8 mouse cellular contexts compared by ENCODE assay signal in the genomic region with DNA sequence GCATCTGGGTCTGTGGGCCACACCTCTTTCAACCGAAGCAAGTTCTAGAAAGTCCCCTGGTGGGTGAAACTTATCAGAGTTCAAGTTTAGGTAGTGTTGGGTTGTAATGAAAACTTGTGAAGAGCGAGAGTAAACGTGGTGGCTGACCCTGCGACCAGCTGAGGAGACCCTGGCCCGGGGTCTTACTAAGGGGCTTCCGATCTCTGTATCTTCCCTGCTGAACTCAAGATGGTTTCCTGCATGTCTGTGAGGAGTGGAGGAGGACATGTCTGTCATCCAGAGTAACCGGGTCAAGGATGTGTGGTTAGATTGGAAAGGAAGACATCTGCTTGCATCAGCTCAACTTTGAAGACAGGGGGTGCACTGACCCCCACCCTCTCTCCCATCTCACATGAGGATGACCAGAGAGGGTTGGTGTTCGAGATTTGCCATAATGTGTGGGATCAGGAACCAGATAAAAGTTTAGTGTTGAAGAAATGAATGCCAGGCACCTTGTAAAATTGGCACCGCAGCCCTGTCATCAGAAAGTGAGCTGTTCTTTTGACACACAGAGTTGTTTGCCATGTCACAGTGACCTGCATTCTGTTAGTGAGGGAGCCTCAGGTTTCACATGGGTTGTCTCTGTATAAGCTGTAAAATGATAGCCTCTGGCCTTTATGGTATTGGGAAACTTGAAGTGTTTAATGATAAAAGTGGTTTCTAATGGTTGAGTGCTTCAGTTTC. TPM values are rescaled to one million over a fixed set of nuclear protein-coding genes. Genes with fewer than 3 reads are reported as not detected.
DNase-seq lines count a peak whose midpoint lies in the region; ATAC-seq lines count a peak whose summit lies in the region.

No protein-coding gene starts in this region.

- H3K27ac ChIP-seq in neural tube, embryonic 11.5 days (ENCODE audit: low read depth, low read length) = no peak overlapping the region
- H3K27ac ChIP-seq in heart, embryonic 15.5 days = peak overlapping the region; percentile 87
- H3K27ac ChIP-seq in liver, embryonic 16.5 days (ENCODE audit: low read length) = peak overlapping the region; percentile 75

- H3K36me3 ChIP-seq in neural tube, embryonic 11.5 days (ENCODE audit: control insufficient read depth, insufficient read depth, low read length) = 0 out of 2 replicates have a peak, but pooled peaks cover 2% of the 10 kb centered on the region
- no peaks in the 10 kb centered on the region for H3K36me3 ChIP-seq in heart, embryonic 15.5 days
- no peaks in the 10 kb centered on the region for H3K36me3 ChIP-seq in liver, embryonic 16.5 days (ENCODE audit: control insufficient read depth, insufficient read depth)

- peak overlapping the region; percentile 75 for H3K9ac ChIP-seq in neural tube, embryonic 11.5 days (ENCODE audit: low read length)
- H3K9ac ChIP-seq in heart, embryonic 15.5 days = peak overlapping the region; percentile 73
- H3K9ac ChIP-seq in liver, embryonic 16.5 days (ENCODE audit: low read depth, low read length) = peak overlapping the region; percentile 71

- H3K4me1 ChIP-seq in neural tube, embryonic 11.5 days (ENCODE audit: control insufficient read depth, insufficient read depth, low read length) = peaks cover 6% of the 10 kb centered on the region
- peaks cover 16% of the 10 kb centered on the region for H3K4me1 ChIP-seq in heart, embryonic 15.5 days (replicated peaks)
- peaks cover 6% of the 10 kb centered on the region for H3K4me1 ChIP-seq in liver, embryonic 16.5 days (ENCODE audit: control insufficient read depth, low read depth, low read length)

- WGBS in neural tube, embryonic 11.5 days = 57% methylated on average over 9 of the region's 9 CpGs
- WGBS in heart, embryonic 15.5 days = 40% methylated on average over 9 of the region's 9 CpGs
- 32% methylated on average over 9 of the region's 9 CpGs for WGBS in liver, embryonic 16.5 days (ENCODE audit: insufficient replicate concordance)

- DNase-seq in neural tube, embryonic 11.5 days (ENCODE audit: low spot score) = no peak
- DNase-seq in neural tube, embryonic 10.5 days (ENCODE audit: extremely low spot score, low spot score) = no peak
- DNase-seq in c-Kit-positive CD71-positive TER-119-positive erythroid progenitor cells, embryonic 14.5 days (ENCODE audit: low spot score) = peak; percentile 53
- peak; percentile 28 for DNase-seq in yolk sac, embryonic 10.5 days (ENCODE audit: low spot score)
- DNase-seq in left cerebral cortex, adult 11 months (ENCODE audit: low spot score) = no peak
- DNase-seq in right cerebral cortex, postnatal 36 days (ENCODE audit: low spot score in 2 of 2) = no peak

- H3K27me3 ChIP-seq in neural tube, embryonic 11.5 days (ENCODE audit: control insufficient read depth, insufficient read depth, low read length) = no peaks in the 10 kb centered on the region
- no peaks in the 10 kb centered on the region for H3K27me3 ChIP-seq in heart, embryonic 15.5 days
- no peaks in the 10 kb centered on the region; the same call in none of the 2 replicates for H3K27me3 ChIP-seq in liver, embryonic 16.5 days (ENCODE audit: control insufficient read depth, insufficient read depth, low read depth, low read length)

- ATAC-seq in neural tube, embryonic 11.5 days (ENCODE audit: insufficient read depth, low FRiP score, low TSS enrichment) = no peak
- peak; percentile 7; the same call in 1 of the 2 replicates for ATAC-seq in heart, embryonic 15.5 days (replicated peaks; ENCODE audit: insufficient number of reproducible peaks, insufficient read depth, low FRiP score, low read depth)
- ATAC-seq in liver, embryonic 16.5 days (ENCODE audit: low read depth) = no peak

- no peaks in the 10 kb centered on the region for H3K9me3 ChIP-seq in neural tube, embryonic 11.5 days (ENCODE audit: control insufficient read depth, low read length)
- H3K9me3 ChIP-seq in heart, embryonic 15.5 days (replicated peaks) = no peaks in the 10 kb centered on the region
- H3K9me3 ChIP-seq in liver, embryonic 16.5 days (replicated peaks; ENCODE audit: control insufficient read depth, low read length) = no peaks in the 10 kb centered on the region

- H3K4me2 ChIP-seq in neural tube, embryonic 11.5 days (ENCODE audit: low read depth) = peak overlapping the region; percentile 100
- H3K4me2 ChIP-seq in heart, embryonic 15.5 days = peak overlapping the region; percentile 94
- peak overlapping the region; percentile 97 for H3K4me2 ChIP-seq in liver, embryonic 16.5 days (ENCODE audit: low read depth, low read length)

- H3K4me3 ChIP-seq in neural tube, embryonic 11.5 days (ENCODE audit: low read depth, low read length) = peak overlapping the region; percentile 74
- peak overlapping the region; percentile 76 for H3K4me3 ChIP-seq in heart, embryonic 15.5 days
- peak overlapping the region; percentile 66 for H3K4me3 ChIP-seq in liver, embryonic 16.5 days (ENCODE audit: low read depth, low read length)

RNA-seq across cellular contexts. Expression of gene Atf3, which starts 7.3 kb away (rescaled TPM):
- 2.3 and 3.2 TPM in 2 replicates for polyA plus RNA-seq in neural tube, embryonic 11.5 days (2014; fragmentation: Nextera tagmentation; extraction: Ambion mirVana)
- polyA plus RNA-seq in heart, embryonic 15.5 days (2015; fragmentation: Nextera tagmentation; extraction: Ambion mirVana) = 14.0 and 14.3 TPM in 2 replicates
- 1.5 and 1.9 TPM in 2 replicates for polyA plus RNA-seq in liver, embryonic 16.5 days (2015; fragmentation: Nextera tagmentation; extraction: Ambion mirVana)

Comparison
In these comparisons a context has a peak if more than half of its experiments do, and no peak if none do; other contexts are left out.
1. DNase-seq: peak in c-Kit-positive CD71-positive TER-119-positive erythroid progenitor cells, embryonic 14.5 days (single experiment) and yolk sac, embryonic 10.5 days (single experiment); none in neural tube, embryonic 11.5 days (single experiment), neural tube, embryonic 10.5 days (single experiment), left cerebral cortex, adult 11 months (single experiment) and right cerebral cortex, postnatal 36 days (0 of 2).
2. Peak in every context shown above with its lines, with median percentiles within 50 percentile points of each other: H3K4me2 ChIP-seq, H3K4me3 ChIP-seq and H3K9ac ChIP-seq.